Mouse (Mus musculus): ENCODE results near the gene Crb3.

Gene Crb3

GRCm38 (mm10) chr17:57087049-57087832 is 28.3 kb downstream of the Crb3 start, which contains the start of gene Tubb4a:
Tubb4a (minus strand) TSS chr17:57087782.
- no peaks in the 10 kb centered on the region for H3K36me3 ChIP-seq (ENCODE audit: insufficient read depth, low read length)
- no peaks in the 10 kb centered on the region for H3K9me3 ChIP-seq (ENCODE audit: low read length)
- H3K4me1 ChIP-seq (replicated peaks; ENCODE audit: low read depth, low read length) = peaks cover 12% of the 10 kb centered on the region
- TF ChIP-seq POU5F1 (IDR thresholded peaks at IDR 0.05; ENCODE audit: borderline replicate concordance, low read length) = no peak
- no peak for TF ChIP-seq NANOG (IDR thresholded peaks at IDR 0.05; ENCODE audit: borderline replicate concordance, low read length)
- H3K27me3 ChIP-seq (ENCODE audit: insufficient read depth, low read length) = peaks cover 78% of the 10 kb centered on the region
- peak within 1 kb of the TSS; percentile 69 for H3K4me3 ChIP-seq (replicated peaks; ENCODE audit: low read length)

- no peak overlapping the region for H3K4me3 ChIP-seq (replicated peaks; ENCODE audit: low read length)
- H3K9me3 ChIP-seq (ENCODE audit: low read length) = no peaks in the 10 kb centered on the region
- no peaks in the 10 kb centered on the region for H3K36me3 ChIP-seq (ENCODE audit: insufficient read depth, low read length)
- TF ChIP-seq CTCF (conservative IDR thresholded peaks at IDR 0.05; ENCODE audit: low read length) = no peak
- no peak for TF ChIP-seq POU5F1 (IDR thresholded peaks at IDR 0.05; ENCODE audit: borderline replicate concordance, low read length)
- no peak for TF ChIP-seq NANOG (IDR thresholded peaks at IDR 0.05; ENCODE audit: borderline replicate concordance, low read length)
- H3K4me1 ChIP-seq (replicated peaks; ENCODE audit: low read depth, low read length) = peaks cover 28% of the 10 kb centered on the region
- H3K27me3 ChIP-seq (ENCODE audit: insufficient read depth, low read length) = peaks cover 39% of the 10 kb centered on the region
Measured at GRCm38 (mm10) chr17:57094222-57094621, 35.3 kb downstream of the Crb3 start.

GRCm38 (mm10) chr17:57095855-57096622 is 37.1 kb downstream of the Crb3 start:
- peaks cover 43% of the 10 kb centered on the region for H3K4me1 ChIP-seq (replicated peaks; ENCODE audit: low read depth, low read length)
- TF ChIP-seq CTCF (conservative IDR thresholded peaks at IDR 0.05; ENCODE audit: low read length) (no peak), POU5F1 (IDR thresholded peaks at IDR 0.05; ENCODE audit: borderline replicate concordance, low read length) (no peak), NANOG (IDR thresholded peaks at IDR 0.05; ENCODE audit: borderline replicate concordance, low read length) (no peak)
- no peaks in the 10 kb centered on the region for H3K9me3 ChIP-seq (ENCODE audit: low read length)
- H3K36me3 ChIP-seq (ENCODE audit: insufficient read depth, low read length) = no peaks in the 10 kb centered on the region
- peaks cover 23% of the 10 kb centered on the region for H3K27me3 ChIP-seq (ENCODE audit: insufficient read depth, low read length)
- peak overlapping the region; percentile 67 for H3K4me3 ChIP-seq (replicated peaks; ENCODE audit: low read length)

- H3K4me3 ChIP-seq (replicated peaks; ENCODE audit: low read length) = peak overlapping the region; percentile 67
- TF ChIP-seq CTCF (conservative IDR thresholded peaks at IDR 0.05; ENCODE audit: low read length) = peak; percentile 76
- no peak for TF ChIP-seq POU5F1 (IDR thresholded peaks at IDR 0.05; ENCODE audit: borderline replicate concordance, low read length)
- H3K4me1 ChIP-seq (replicated peaks; ENCODE audit: low read depth, low read length) = peaks cover 43% of the 10 kb centered on the region
- peaks cover 23% of the 10 kb centered on the region for H3K27me3 ChIP-seq (ENCODE audit: insufficient read depth, low read length)
- H3K36me3 ChIP-seq (ENCODE audit: insufficient read depth, low read length) = no peaks in the 10 kb centered on the region
- H3K9me3 ChIP-seq (ENCODE audit: low read length) = no peaks in the 10 kb centered on the region
Measured at GRCm38 (mm10) chr17:57096623-57096920, 37.7 kb downstream of the Crb3 start.

- Histone ChIP-seq H3K4me1 (replicated peaks; ENCODE audit: low read depth, low read length) (peaks cover 53% of the 10 kb centered on the region), H3K4me3 (replicated peaks; ENCODE audit: low read length) (no peak overlapping the region), H3K36me3 (ENCODE audit: insufficient read depth, low read length) (no peaks in the 10 kb centered on the region), H3K9me3 (ENCODE audit: low read length) (no peaks in the 10 kb centered on the region), H3K27me3 (ENCODE audit: insufficient read depth, low read length) (peaks cover 13% of the 10 kb centered on the region)
- TF ChIP-seq POU5F1 (IDR thresholded peaks at IDR 0.05; ENCODE audit: borderline replicate concordance, low read length) = no peak
- no peak for TF ChIP-seq NANOG (IDR thresholded peaks at IDR 0.05; ENCODE audit: borderline replicate concordance, low read length)
- no peak for TF ChIP-seq CTCF (conservative IDR thresholded peaks at IDR 0.05; ENCODE audit: low read length)
Measured at GRCm38 (mm10) chr17:57098321-57098720, 39.4 kb downstream of the Crb3 start.

GRCm38 (mm10) chr17:57099629-57100325 is 40.9 kb downstream of the Crb3 start:
- H3K9me3 ChIP-seq (ENCODE audit: low read length) = no peaks in the 10 kb centered on the region
- peak overlapping the region; percentile 60 for H3K4me3 ChIP-seq (replicated peaks; ENCODE audit: low read length)
- H3K4me1 ChIP-seq (replicated peaks; ENCODE audit: low read depth, low read length) = peaks cover 60% of the 10 kb centered on the region
- H3K27me3 ChIP-seq (ENCODE audit: insufficient read depth, low read length) = peaks cover 20% of the 10 kb centered on the region
- no peaks in the 10 kb centered on the region for H3K36me3 ChIP-seq (ENCODE audit: insufficient read depth, low read length)
- TF ChIP-seq NANOG (IDR thresholded peaks at IDR 0.05; ENCODE audit: borderline replicate concordance, low read length) (peak; percentile 61; the same call in 1 of the 2 replicates), CTCF (conservative IDR thresholded peaks at IDR 0.05; ENCODE audit: low read length) (no peak)

GRCm38 (mm10) chr17:57102276-57102675 is 43.4 kb downstream of the Crb3 start:
- H3K9me3 ChIP-seq (ENCODE audit: low read length) = no peaks in the 10 kb centered on the region
- no peak for TF ChIP-seq NANOG (IDR thresholded peaks at IDR 0.05; ENCODE audit: borderline replicate concordance, low read length)
- no peak for TF ChIP-seq CTCF (conservative IDR thresholded peaks at IDR 0.05; ENCODE audit: low read length)
- no peak for TF ChIP-seq POU5F1 (IDR thresholded peaks at IDR 0.05; ENCODE audit: borderline replicate concordance, low read length)
- peaks cover 5% of the 10 kb centered on the region for H3K36me3 ChIP-seq (ENCODE audit: insufficient read depth, low read length)
- H3K4me1 ChIP-seq (replicated peaks; ENCODE audit: low read depth, low read length) = peaks cover 58% of the 10 kb centered on the region
- H3K27me3 ChIP-seq (ENCODE audit: insufficient read depth, low read length) = peaks cover 40% of the 10 kb centered on the region
- H3K4me3 ChIP-seq (replicated peaks; ENCODE audit: low read length) = no peak overlapping the region

- TF ChIP-seq NANOG (IDR thresholded peaks at IDR 0.05; ENCODE audit: borderline replicate concordance, low read length) = no peak
- TF ChIP-seq POU5F1 (IDR thresholded peaks at IDR 0.05; ENCODE audit: borderline replicate concordance, low read length) = no peak
- no peak for TF ChIP-seq CTCF (conservative IDR thresholded peaks at IDR 0.05; ENCODE audit: low read length)
- Histone ChIP-seq H3K27me3 (ENCODE audit: insufficient read depth, low read length) (peaks cover 55% of the 10 kb centered on the region), H3K4me1 (replicated peaks; ENCODE audit: low read depth, low read length) (peaks cover 54% of the 10 kb centered on the region), H3K9me3 (ENCODE audit: low read length) (no peaks in the 10 kb centered on the region), H3K4me3 (replicated peaks; ENCODE audit: low read length) (peak overlapping the region; percentile 86), H3K36me3 (ENCODE audit: insufficient read depth, low read length) (peaks cover 11% of the 10 kb centered on the region)
Measured at GRCm38 (mm10) chr17:57104496-57104895, 45.6 kb downstream of the Crb3 start.
